Mouse (Mus musculus) heart, embryonic 15.5 days (tissue): ENCODE data around the gene Tmc1. TPM values are rescaled to one million over a fixed set of nuclear protein-coding genes. Genes with fewer than 3 reads are reported as not detected.

Source experiments
- polyA plus RNA-seq: library from polyadenylated mRNA; unstranded; fragments of >200 nt; fragmentation: Nextera tagmentation; extraction: Ambion mirVana; gene quantifications from 2 replicates; pipeline ENCODE4 v1.2.1, GENCODE M21; 2015

The Tmc1 gene
- polyA plus RNA-seq, 1 experiment from 2014 or later = not detected

Other genes starting within 250 kb of the Tmc1 start
- gene Aldh1a7, start 226.6 kb downstream of the Tmc1 start, polyA plus RNA-seq = 3.0 and 8.5 TPM in 2 replicates